Mouse (Mus musculus) kidney, adult 2 months (tissue): ENCODE results near the gene Vasn.

ENCODE experiments used
- CTCF ChIP-seq: fragments of 200-500 bp; conservative IDR thresholded peaks from 2 replicates; pipeline ENCODE4 v1.5.1; 2011; ENCODE audit warnings: low read depth, mild to moderate bottlenecking, control low read depth, low read length, moderate library complexity, mixed read lengths; ENCODE audit not compliant: insufficient read depth, insufficient read length
- POLR2A ChIP-seq: fragments of 200-500 bp; IDR thresholded peaks from one replicate; pipeline ENCODE4 v1.6.1; 2011; ENCODE audit warnings: low read depth, low read length, control low read depth

DNA sequence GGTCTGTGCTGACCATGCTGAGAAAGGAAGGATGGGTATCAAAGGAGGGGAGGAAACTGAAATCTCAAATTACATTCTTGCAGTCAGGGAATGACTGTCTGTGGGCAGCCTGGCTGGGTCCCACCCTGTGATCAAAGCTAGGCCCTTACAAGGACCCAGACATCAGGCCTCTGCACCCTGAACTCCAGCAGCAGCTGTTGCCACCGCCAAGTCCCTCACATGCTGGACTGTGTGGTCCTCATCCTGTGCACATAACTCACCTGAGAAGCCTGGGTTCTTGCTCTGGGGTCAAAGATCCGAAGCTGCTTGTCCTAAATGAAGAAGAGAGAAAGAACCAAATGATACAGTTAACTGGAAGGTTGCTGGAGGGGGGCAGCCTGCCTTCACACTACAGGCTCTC lies 21.9 kb downstream of the Vasn start:
- TF ChIP-seq CTCF (no peak), POLR2A (no peak)
